ENCODE assay signal across 15 mouse cellular contexts in genomic region chr1:134105043-134105763, GRCm38 (mm10). TPM values are rescaled to one million over a fixed set of nuclear protein-coding genes. Genes with fewer than 3 reads are reported as not detected.
DNase-seq lines count a peak whose midpoint lies in the region; ATAC-seq lines count a peak whose summit lies in the region.
"Had no signal": no experiment of that assay in that cellular context is flagged by ENCODE, and none has a peak within 500 bp of the region (broad histone marks: within the 10 kb centered on the region; RNA-seq: fewer than 3 reads in every experiment).

No protein-coding gene starts in this region.

- H3K27me3 ChIP-seq in hindbrain, embryonic 13.5 days = no peaks in the 10 kb centered on the region
- H3K27me3 ChIP-seq in hindbrain, embryonic 12.5 days = no peaks in the 10 kb centered on the region
- H3K27me3 ChIP-seq in midbrain, embryonic 10.5 days (ENCODE audit: low read depth, poor library complexity, severe bottlenecking) = no peaks in the 10 kb centered on the region
- no peaks in the 10 kb centered on the region for H3K27me3 ChIP-seq in midbrain, embryonic 15.5 days (replicated peaks)
- H3K27me3 ChIP-seq in stomach, embryonic 16.5 days (ENCODE audit: control insufficient read depth, insufficient read depth, low read length) = no peaks in the 10 kb centered on the region
- H3K27me3 ChIP-seq: Patski had no signal

- peak; percentile 12 to 37 for DNase-seq in adrenal gland, adult (ENCODE audit: inconsistent age in 2 of 2, low spot score in 1 of 2)
- no peak for DNase-seq in adrenal gland, postnatal 25 days
- no peak for DNase-seq in midbrain, embryonic 10.5 days (ENCODE audit: low spot score)
- DNase-seq: cerebellum, adult 11-12 months; gastrocnemius, postnatal 25 days; thymus, postnatal 14 days had no signal

- ATAC-seq in hindbrain, embryonic 13.5 days (ENCODE audit: low FRiP score) = peak; percentile 37; the same call in 1 of the 2 replicates
- no peak for ATAC-seq in hindbrain, embryonic 12.5 days (ENCODE audit: low FRiP score)
- ATAC-seq in midbrain, embryonic 15.5 days (replicated peaks) = no peak
- no peak for ATAC-seq in stomach, embryonic 16.5 days (ENCODE audit: insufficient read depth, low FRiP score)
- ATAC-seq in activated CD4-positive, CD25-positive, alpha-beta regulatory T cell, adult 4 months = no peak
- ATAC-seq: midbrain, embryonic 13.5 days; Patski had no signal

- H3K27ac ChIP-seq in hindbrain, embryonic 13.5 days = no peak overlapping the region
- no peak overlapping the region for H3K27ac ChIP-seq in hindbrain, embryonic 12.5 days
- peak overlapping the region; percentile 46 for H3K27ac ChIP-seq in midbrain, embryonic 10.5 days (replicated peaks)
- H3K27ac ChIP-seq in midbrain, embryonic 15.5 days = no peak overlapping the region
- peak overlapping the region; percentile 80 for H3K27ac ChIP-seq in stomach, embryonic 16.5 days (ENCODE audit: low read length)
- H3K27ac ChIP-seq: kidney, postnatal 0 days; midbrain, embryonic 13.5 days had no signal

- no peak overlapping the region for H3K4me2 ChIP-seq in hindbrain, embryonic 13.5 days
- no peak overlapping the region for H3K4me2 ChIP-seq in hindbrain, embryonic 12.5 days (replicated peaks)
- no peak overlapping the region for H3K4me2 ChIP-seq in midbrain, embryonic 15.5 days
- no peak overlapping the region for H3K4me2 ChIP-seq in stomach, embryonic 16.5 days (ENCODE audit: low read depth, low read length)
- H3K4me2 ChIP-seq: heart, embryonic 13.5 days; midbrain, embryonic 13.5 days had no signal

- H3K9ac ChIP-seq in hindbrain, embryonic 13.5 days = no peak overlapping the region
- H3K9ac ChIP-seq in hindbrain, embryonic 12.5 days = no peak overlapping the region
- H3K9ac ChIP-seq in midbrain, embryonic 15.5 days = no peak overlapping the region
- no peak overlapping the region for H3K9ac ChIP-seq in stomach, embryonic 16.5 days (ENCODE audit: low read length)
- H3K9ac ChIP-seq: heart, embryonic 13.5 days; midbrain, embryonic 13.5 days had no signal

- no peaks in the 10 kb centered on the region for H3K9me3 ChIP-seq in hindbrain, embryonic 13.5 days
- no peaks in the 10 kb centered on the region; the same call in 1 of the 2 replicates for H3K9me3 ChIP-seq in hindbrain, embryonic 12.5 days (replicated peaks)
- H3K9me3 ChIP-seq in midbrain, embryonic 10.5 days (replicated peaks) = no peaks in the 10 kb centered on the region
- H3K9me3 ChIP-seq in midbrain, embryonic 15.5 days = no peaks in the 10 kb centered on the region
- no peaks in the 10 kb centered on the region for H3K9me3 ChIP-seq in stomach, embryonic 16.5 days (replicated peaks; ENCODE audit: control insufficient read depth, low read length)
- H3K9me3 ChIP-seq: heart, embryonic 13.5 days; midbrain, embryonic 13.5 days had no signal

- 82% methylated on average over 10 of the region's 11 CpGs for WGBS in hindbrain, embryonic 13.5 days
- WGBS in hindbrain, embryonic 12.5 days = 71% methylated on average over 11 of the region's 11 CpGs
- 86% methylated on average over 11 of the region's 11 CpGs for WGBS in midbrain, embryonic 10.5 days
- WGBS in midbrain, embryonic 15.5 days = 83% methylated on average over 11 of the region's 11 CpGs
- WGBS in stomach, embryonic 16.5 days = 63% methylated on average over 11 of the region's 11 CpGs

- H3K4me3 ChIP-seq in hindbrain, embryonic 13.5 days = no peak overlapping the region
- no peak overlapping the region for H3K4me3 ChIP-seq in hindbrain, embryonic 12.5 days
- no peak overlapping the region for H3K4me3 ChIP-seq in midbrain, embryonic 10.5 days
- H3K4me3 ChIP-seq in midbrain, embryonic 15.5 days = no peak overlapping the region
- no peak overlapping the region for H3K4me3 ChIP-seq in stomach, embryonic 16.5 days (replicated peaks; ENCODE audit: low read length)
- H3K4me3 ChIP-seq: heart, embryonic 13.5 days; midbrain, embryonic 13.5 days had no signal

- H3K4me1 ChIP-seq in hindbrain, embryonic 13.5 days (replicated peaks) = 0 out of 2 replicates have a peak, but pooled peaks cover 4% of the 10 kb centered on the region
- H3K4me1 ChIP-seq in hindbrain, embryonic 12.5 days = no peaks in the 10 kb centered on the region
- peaks cover 18% of the 10 kb centered on the region; the same call in 1 of the 2 replicates for H3K4me1 ChIP-seq in midbrain, embryonic 10.5 days
- no peaks in the 10 kb centered on the region for H3K4me1 ChIP-seq in midbrain, embryonic 15.5 days
- H3K4me1 ChIP-seq in stomach, embryonic 16.5 days (ENCODE audit: control insufficient read depth, insufficient read depth, low read length) = peaks cover 16% of the 10 kb centered on the region

- no peaks in the 10 kb centered on the region for H3K36me3 ChIP-seq in hindbrain, embryonic 13.5 days
- no peaks in the 10 kb centered on the region for H3K36me3 ChIP-seq in hindbrain, embryonic 12.5 days
- H3K36me3 ChIP-seq in midbrain, embryonic 10.5 days = no peaks in the 10 kb centered on the region
- no peaks in the 10 kb centered on the region for H3K36me3 ChIP-seq in midbrain, embryonic 15.5 days (replicated peaks)
- no peaks in the 10 kb centered on the region for H3K36me3 ChIP-seq in stomach, embryonic 16.5 days (ENCODE audit: control insufficient read depth, insufficient read depth, low read length)
- H3K36me3 ChIP-seq: heart, embryonic 13.5 days; midbrain, embryonic 13.5 days had no signal

RNA-seq across cellular contexts. Expression of gene Chit1, which starts 5.8 kb away (rescaled TPM):
- total RNA-seq in adrenal gland, postnatal 25 days (2021) = not detected in 2 replicates
- polyA plus RNA-seq in hindbrain, embryonic 13.5 days (2015; fragmentation: Nextera tagmentation; extraction: Ambion mirVana) = 0.30 and 0.35 TPM in 2 replicates
- 0.13 TPM in 1 of 2 replicates, not detected in the other for polyA plus RNA-seq in hindbrain, embryonic 12.5 days (2016; fragmentation: Nextera tagmentation; extraction: Ambion mirVana)
- polyA plus RNA-seq in midbrain, embryonic 10.5 days (2016; fragmentation: Nextera tagmentation; extraction: Ambion mirVana) = not detected in 2 replicates
- polyA plus RNA-seq in midbrain, embryonic 15.5 days (2015; fragmentation: Nextera tagmentation; extraction: Ambion mirVana) = 0.09 and 0.10 TPM in 2 replicates
- 4.8 and 8.4 TPM in 2 replicates for polyA plus RNA-seq in stomach, embryonic 16.5 days (2015; fragmentation: Nextera tagmentation; extraction: Ambion mirVana)
- not detected for polyA plus RNA-seq in activated CD4-positive, CD25-positive, alpha-beta regulatory T cell, adult 4 months (2017; shearing (Covaris generic))
- total RNA-seq: gastrocnemius, postnatal 25 days had no signal
- polyA plus RNA-seq: Patski had no signal

RNA-seq across cellular contexts. Expression of gene Btg2, which starts 26.3 kb away (rescaled TPM):
- 17.8 and 18.1 TPM in 2 replicates for total RNA-seq in adrenal gland, postnatal 25 days (2021)
- polyA plus RNA-seq in hindbrain, embryonic 13.5 days (2015; fragmentation: Nextera tagmentation; extraction: Ambion mirVana) = 57.4 and 63.4 TPM in 2 replicates
- polyA plus RNA-seq in hindbrain, embryonic 12.5 days (2016; fragmentation: Nextera tagmentation; extraction: Ambion mirVana) = 90.4 and 105 TPM in 2 replicates
- 107 and 161 TPM in 2 replicates for polyA plus RNA-seq in midbrain, embryonic 10.5 days (2016; fragmentation: Nextera tagmentation; extraction: Ambion mirVana)
- 37.2 and 42.2 TPM in 2 replicates for polyA plus RNA-seq in midbrain, embryonic 15.5 days (2015; fragmentation: Nextera tagmentation; extraction: Ambion mirVana)
- 98.5 and 110 TPM in 2 replicates for polyA plus RNA-seq in stomach, embryonic 16.5 days (2015; fragmentation: Nextera tagmentation; extraction: Ambion mirVana)
- polyA plus RNA-seq in activated CD4-positive, CD25-positive, alpha-beta regulatory T cell, adult 4 months (2017; shearing (Covaris generic)) = 100 to 1,000 TPM; 174 to 181 TPM

Comparison
In these comparisons a context has a peak if more than half of its experiments do, and no peak if none do; other contexts are left out.
1. DNase-seq: peak in adrenal gland, adult (2 of 2); none in adrenal gland, postnatal 25 days (single experiment) and midbrain, embryonic 10.5 days (single experiment).
2. H3K27ac ChIP-seq: peak in midbrain, embryonic 10.5 days (single experiment) and stomach, embryonic 16.5 days (single experiment); none in hindbrain, embryonic 13.5 days (single experiment), hindbrain, embryonic 12.5 days (single experiment) and midbrain, embryonic 15.5 days (single experiment).